Mouse (Mus musculus): ENCODE results near the gene Ushbp1. TPM values are rescaled to one million over a fixed set of nuclear protein-coding genes. Genes with fewer than 3 reads are reported as not detected.
"Not testable (repeated sequence)": the region's sequence is repeated elsewhere in the genome, so short reads cannot be mapped to it uniquely, and the experiment has no call there.

The Ushbp1 gene
- polyA plus RNA-seq, 1 experiment from 2014 or later: 5.9 TPM

GRCm38 (mm10) chr8:71346581-71346980, 49.0 kb downstream of the Ushbp1 start:
- Histone ChIP-seq H3K27ac (no peak overlapping the region), H3K27me3 (ENCODE audit: poor library complexity, severe bottlenecking) (no peaks in the 10 kb centered on the region), H3K4me3 (no peak overlapping the region), H3K36me3 (replicated peaks) (peaks cover 93% of the 10 kb centered on the region), H3K9me3 (no peaks in the 10 kb centered on the region), H3K4me1 (no peaks in the 10 kb centered on the region)
- WGBS: 77% methylated on average over 1 of the region's 1 CpGs
- no peak for DNase-seq (ENCODE audit: extremely low spot score, low spot score)

GRCm38 (mm10) chr8:71340625-71341024, 55.0 kb downstream of the Ushbp1 start:
- H3K27me3 ChIP-seq (ENCODE audit: poor library complexity, severe bottlenecking): no peaks in the 10 kb centered on the region
- no peaks in the 10 kb centered on the region for H3K9me3 ChIP-seq
- WGBS: 77% methylated on average over 5 of the region's 5 CpGs
- no peak overlapping the region for H3K27ac ChIP-seq
- DNase-seq (ENCODE audit: extremely low spot score, low spot score): peak; percentile 21
- H3K36me3 ChIP-seq (replicated peaks): peaks cover 74% of the 10 kb centered on the region
- H3K4me1 ChIP-seq: no peaks in the 10 kb centered on the region
- H3K4me3 ChIP-seq: no peak overlapping the region

- not testable (repeated sequence) for DNase-seq (ENCODE audit: extremely low spot score, low spot score); H3K27ac ChIP-seq; H3K4me1 ChIP-seq; H3K27me3 ChIP-seq (ENCODE audit: poor library complexity, severe bottlenecking); H3K9me3 ChIP-seq; H3K4me3 ChIP-seq
- peaks cover 66% of the 10 kb centered on the region for H3K36me3 ChIP-seq (replicated peaks)
- 95% methylated on average over 6 of the region's 6 CpGs for WGBS
These were observed 57.8 kb downstream of the Ushbp1 start for GRCm38 (mm10) chr8:71337834-71338233.

Other genes with a start within 250 kb of the Ushbp1 start
- gene Myo9b, start 123.1 kb downstream of the Ushbp1 start, polyA plus RNA-seq (2016; fragmentation: Nextera tagmentation; extraction: Ambion mirVana): 26.0 and 28.0 TPM in 2 replicates
- 61.3 and 65.8 TPM in 2 replicates for gene Haus8, start 122.9 kb downstream of the Ushbp1 start, polyA plus RNA-seq (2016; fragmentation: Nextera tagmentation; extraction: Ambion mirVana)
- 81.4 and 82.7 TPM in 2 replicates for gene Use1, start 29.0 kb downstream of the Ushbp1 start, polyA plus RNA-seq (2016; fragmentation: Nextera tagmentation; extraction: Ambion mirVana)
- gene Ocel1, start 24.5 kb downstream of the Ushbp1 start, polyA plus RNA-seq (2016; fragmentation: Nextera tagmentation; extraction: Ambion mirVana): 3.5 and 4.0 TPM in 2 replicates
- 47.8 and 49.0 TPM in 2 replicates for gene Nr2f6, start 13.8 kb downstream of the Ushbp1 start, polyA plus RNA-seq (2016; fragmentation: Nextera tagmentation; extraction: Ambion mirVana)
- 106 and 108 TPM in 2 replicates for gene Babam1, start 1.1 kb upstream of the Ushbp1 start, polyA plus RNA-seq (2016; fragmentation: Nextera tagmentation; extraction: Ambion mirVana)
- 47.3 and 51.2 TPM in 2 replicates for gene Ankle1, start 10.2 kb upstream of the Ushbp1 start, polyA plus RNA-seq (2016; fragmentation: Nextera tagmentation; extraction: Ambion mirVana)
- gene Abhd8, start 67.9 kb upstream of the Ushbp1 start, polyA plus RNA-seq (2016; fragmentation: Nextera tagmentation; extraction: Ambion mirVana): 67.6 and 68.2 TPM in 2 replicates
- 218 and 226 TPM in 2 replicates for gene Mrpl34, start 69.2 kb upstream of the Ushbp1 start, polyA plus RNA-seq (2016; fragmentation: Nextera tagmentation; extraction: Ambion mirVana)
- 116 and 122 TPM in 2 replicates for gene Dda1, start 73.4 kb upstream of the Ushbp1 start, polyA plus RNA-seq (2016; fragmentation: Nextera tagmentation; extraction: Ambion mirVana)
- 1.8 TPM in 2 replicates for gene Ano8, start 90.2 kb upstream of the Ushbp1 start, polyA plus RNA-seq (2016; fragmentation: Nextera tagmentation; extraction: Ambion mirVana)
- 21.3 and 22.3 TPM in 2 replicates for gene Gtpbp3, start 92.3 kb upstream of the Ushbp1 start, polyA plus RNA-seq (2016; fragmentation: Nextera tagmentation; extraction: Ambion mirVana)
- gene Plvap, start 116.0 kb upstream of the Ushbp1 start, polyA plus RNA-seq (2016; fragmentation: Nextera tagmentation; extraction: Ambion mirVana): 43.3 and 47.5 TPM in 2 replicates
- gene Ccdc194, start 129.9 kb upstream of the Ushbp1 start, polyA plus RNA-seq (2016; fragmentation: Nextera tagmentation; extraction: Ambion mirVana): 0.47 TPM in 1 of 2 replicates, not detected in the other
- gene Bst2, start 141.7 kb upstream of the Ushbp1 start, polyA plus RNA-seq (2016; fragmentation: Nextera tagmentation; extraction: Ambion mirVana): 6.7 and 7.4 TPM in 2 replicates
- 65.9 and 66.0 TPM in 2 replicates for gene Mvb12a, start 147.1 kb upstream of the Ushbp1 start, polyA plus RNA-seq (2016; fragmentation: Nextera tagmentation; extraction: Ambion mirVana)
- 0.17 and 0.28 TPM in 2 replicates for gene Tmem221, start 163.1 kb upstream of the Ushbp1 start, polyA plus RNA-seq (2016; fragmentation: Nextera tagmentation; extraction: Ambion mirVana)
- gene Nxnl1, start 170.8 kb upstream of the Ushbp1 start, polyA plus RNA-seq (2016; fragmentation: Nextera tagmentation; extraction: Ambion mirVana): 0.09 TPM in 1 of 2 replicates, not detected in the other
- 20.2 and 21.9 TPM in 2 replicates for gene Slc27a1, start 173.1 kb upstream of the Ushbp1 start, polyA plus RNA-seq (2016; fragmentation: Nextera tagmentation; extraction: Ambion mirVana)
- gene Pgls, start 196.4 kb upstream of the Ushbp1 start, polyA plus RNA-seq (2016; fragmentation: Nextera tagmentation; extraction: Ambion mirVana): 262 and 266 TPM in 2 replicates
- gene Fam129c, start 201.8 kb upstream of the Ushbp1 start, polyA plus RNA-seq (2016; fragmentation: Nextera tagmentation; extraction: Ambion mirVana): 4.1 and 5.1 TPM in 2 replicates
- 44.2 and 47.4 TPM in 2 replicates for gene Colgalt1, start 215.2 kb upstream of the Ushbp1 start, polyA plus RNA-seq (2016; fragmentation: Nextera tagmentation; extraction: Ambion mirVana)

Data from forebrain, embryonic 10.5 days (tissue).